Mouse (Mus musculus) embryonic facial prominence, embryonic 10.5 days (tissue): ENCODE results near the gene Sh3tc1. TPM values are rescaled to one million over a fixed set of nuclear protein-coding genes. Genes with fewer than 3 reads are reported as not detected.

Source experiments
- polyA plus RNA-seq: library from polyadenylated mRNA; unstranded; fragments of >200 nt; fragmentation: Nextera tagmentation; extraction: Ambion mirVana; gene quantifications from 2 replicates; pipeline ENCODE4 v1.2.1, GENCODE M21; 2016

Gene Sh3tc1
- polyA plus RNA-seq, 1 experiment from 2014 or later, result 3.7 TPM

Other genes starting within 250 kb of the Sh3tc1 start
- gene Cpz, start 214.3 kb downstream of the Sh3tc1 start, polyA plus RNA-seq, result 7.1 and 7.6 TPM in 2 replicates
- gene Trmt44, start 164.9 kb downstream of the Sh3tc1 start, polyA plus RNA-seq, result 10.0 and 10.2 TPM in 2 replicates
- gene Acox3, start 156.9 kb downstream of the Sh3tc1 start, polyA plus RNA-seq, result 10.9 and 11.0 TPM in 2 replicates
- gene Htra3, start 60.2 kb downstream of the Sh3tc1 start, polyA plus RNA-seq, result 4.2 and 5.4 TPM in 2 replicates
- 0.38 and 0.51 TPM in 2 replicates for gene Ablim2, start 17.9 kb upstream of the Sh3tc1 start, polyA plus RNA-seq
- 26.6 and 26.8 TPM in 2 replicates for gene Afap1, start 153.3 kb upstream of the Sh3tc1 start, polyA plus RNA-seq